Mouse (Mus musculus) 416B (cell line): ENCODE measurements around the gene Olfr1024.

ENCODE experiments used
- DNase-seq: peaks from one replicate; pipeline ENCODE4 v3.0.0; 2011; ENCODE audit warnings: low read depth

Gene Olfr1024

DNA sequence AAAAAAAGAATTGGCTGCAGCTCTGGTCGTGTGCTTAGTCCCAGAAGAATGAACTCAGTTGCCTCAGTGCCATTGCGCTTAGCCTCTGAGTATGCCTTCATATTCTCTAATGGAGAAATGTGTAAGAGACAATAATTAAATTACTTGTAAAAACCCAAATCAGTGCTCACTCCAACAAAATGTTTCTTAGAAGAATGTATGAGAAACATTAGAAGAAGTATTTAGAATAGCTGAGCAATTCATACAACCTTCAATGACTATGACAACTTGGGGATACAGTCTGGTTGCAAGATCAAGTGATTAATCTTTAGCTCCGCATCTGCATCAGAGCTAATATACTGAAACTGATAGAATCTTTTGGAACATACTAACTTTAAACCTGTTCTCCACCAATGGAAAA is at the start of gene Olfr1024:
TSS of gene Olfr1024 (minus strand) at position 101 of the 400 bp plus-strand sequence.
- DNase-seq: no peak

DNA sequence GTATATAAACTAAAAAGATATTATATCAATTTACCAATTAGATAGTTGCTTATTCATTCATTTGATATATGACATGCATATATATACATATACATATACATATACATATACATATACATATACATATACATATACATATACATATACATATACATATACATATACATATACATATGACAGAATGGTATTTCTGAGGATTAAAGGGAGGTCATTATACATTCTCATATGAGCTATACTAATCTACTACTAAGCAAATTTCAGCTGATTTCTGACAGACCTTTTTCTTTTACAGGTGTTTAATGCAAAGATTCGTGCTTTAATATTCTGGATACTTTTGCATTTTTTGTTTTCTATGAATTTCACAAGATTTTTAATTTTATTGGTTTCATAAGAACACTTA is 45.3 kb upstream of the Olfr1024 start, which contains the start of gene Olfr1028:
TSS of gene Olfr1028 (plus strand) at position 301 of the 400 bp plus-strand sequence.
- no peak for DNase-seq

DNA sequence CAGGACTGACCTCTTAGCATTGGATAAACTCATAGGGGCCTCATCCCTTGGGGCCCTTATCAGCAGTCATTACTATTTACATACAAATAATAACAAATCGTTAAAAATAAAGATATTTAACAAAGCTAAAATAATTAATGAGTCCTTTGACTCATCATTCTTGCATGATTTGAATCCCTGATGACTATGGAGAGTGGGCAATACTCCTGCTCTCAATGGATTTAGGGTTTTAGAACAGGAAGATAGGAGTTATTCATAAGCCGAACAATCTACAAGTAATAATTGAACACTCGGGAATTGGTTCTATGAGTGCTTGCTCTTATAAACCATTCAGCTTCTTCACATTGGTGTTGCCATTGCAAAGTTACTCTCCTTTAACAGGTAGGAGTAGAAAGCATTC is 16.4 kb upstream of the Olfr1024 start, which contains the start of gene Olfr1026:
TSS of gene Olfr1026 (plus strand) at position 301 of the 400 bp plus-strand sequence.
- DNase-seq: no peak

DNA sequence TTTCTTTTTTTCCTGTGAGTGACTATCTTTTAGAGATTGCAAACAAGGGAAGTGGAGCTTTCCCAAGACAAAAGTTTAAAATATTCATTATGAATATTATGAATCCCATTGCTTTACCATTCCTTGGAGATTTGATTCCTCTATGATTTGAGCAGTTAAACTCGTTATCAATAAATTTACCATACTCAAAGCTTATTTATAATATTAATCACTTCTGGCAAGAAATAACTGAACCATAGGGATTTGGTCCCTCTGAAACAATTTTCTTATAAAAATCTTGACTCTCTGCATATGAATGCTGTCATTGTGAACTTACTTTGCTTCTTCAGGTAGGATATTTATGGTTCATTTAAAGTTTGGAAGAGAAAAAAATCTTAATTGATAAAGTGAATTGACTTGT is 10.0 kb upstream of the Olfr1024 start, which contains the start of gene Olfr1025-ps1:
TSS of gene Olfr1025-ps1 (plus strand) at position 301 of the 400 bp plus-strand sequence.
- DNase-seq: no peak

DNA sequence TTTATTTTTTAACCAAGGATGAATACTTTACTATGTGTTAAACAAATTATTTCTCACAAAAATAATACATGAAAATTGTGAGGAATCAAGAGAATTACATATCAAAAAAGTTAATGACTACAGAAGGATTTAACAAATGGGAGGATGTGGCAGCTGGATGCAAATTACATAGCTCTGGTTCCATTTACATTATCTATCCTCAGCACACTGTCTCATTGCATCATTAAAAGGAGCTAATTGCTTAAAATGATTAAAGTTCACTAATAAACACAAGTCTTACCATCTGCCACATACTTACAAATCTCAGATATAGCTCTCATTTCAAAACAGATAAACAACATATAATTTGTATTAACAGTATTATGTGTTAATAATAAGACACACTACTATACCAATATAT is 8.3 kb upstream of the Olfr1024 start:
- no peak for DNase-seq

DNA sequence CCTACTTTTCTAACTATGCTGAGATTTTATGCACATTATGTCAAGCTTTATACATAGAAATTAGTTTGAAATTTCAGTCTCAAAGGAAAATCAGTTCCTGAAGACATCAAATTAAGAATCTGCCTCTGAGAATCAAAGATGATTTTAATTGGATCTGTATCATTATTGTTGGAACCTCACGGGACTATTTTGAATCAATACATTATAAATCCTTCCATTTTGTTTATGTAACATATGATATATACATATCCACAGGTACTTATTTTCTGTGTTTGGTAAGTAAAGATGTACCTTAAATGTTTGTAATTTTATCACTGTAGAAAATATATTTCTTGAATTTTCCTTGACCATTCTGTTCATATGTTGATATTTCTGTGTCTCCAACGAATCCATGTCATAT is 19.5 kb downstream of the Olfr1024 start, which contains the start of gene Olfr1023:
TSS of gene Olfr1023 (plus strand) at position 301 of the 400 bp plus-strand sequence.
- no peak for DNase-seq

DNA sequence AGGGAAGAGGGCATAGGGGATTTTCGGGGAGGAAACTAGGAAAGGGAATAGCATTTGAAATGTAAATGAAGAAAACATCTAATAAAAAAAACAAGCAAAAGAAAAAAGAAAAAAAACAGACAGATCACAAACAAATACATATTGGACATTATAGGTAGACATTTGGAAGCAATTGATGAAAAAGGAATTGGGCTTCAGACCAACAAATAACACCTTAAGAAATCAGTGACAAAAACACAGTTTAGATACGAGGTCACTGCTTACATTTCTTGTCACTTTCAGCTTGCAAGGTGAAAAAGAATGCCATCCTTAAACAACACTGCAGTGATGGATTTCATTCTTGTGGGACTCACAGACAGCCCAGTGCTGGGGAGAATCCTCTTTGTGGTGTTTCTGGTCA is 36.6 kb downstream of the Olfr1024 start, which contains the start of gene Olfr1022:
TSS of gene Olfr1022 (plus strand) at position 301 of the 400 bp plus-strand sequence.
- no peak for DNase-seq
